Comparison of ENCODE assay signal across 11 mouse cellular contexts in the genomic region with DNA sequence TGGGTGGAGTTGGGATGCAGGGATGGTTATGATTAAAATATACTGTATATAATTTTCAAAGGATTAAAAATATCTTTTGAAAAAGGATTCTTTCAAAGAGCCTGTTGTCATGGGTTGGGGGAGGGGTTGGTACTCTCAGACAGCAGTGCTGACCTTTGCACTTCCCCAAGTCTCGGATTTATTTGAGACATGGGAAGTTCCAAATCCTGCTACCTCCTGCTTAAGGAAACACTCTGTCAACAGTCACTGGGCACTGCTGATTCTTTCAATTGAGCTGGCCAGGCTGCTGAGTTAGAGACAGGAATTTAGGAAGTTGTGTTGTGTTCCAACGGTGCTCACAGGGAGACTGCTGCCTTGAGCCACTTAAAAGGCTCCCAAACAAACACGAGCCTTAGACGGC.
DNase-seq lines count a peak whose midpoint lies in the region; ATAC-seq lines count a peak whose summit lies in the region.
"Had no signal": no experiment of that assay in that cellular context is flagged by ENCODE, and none has a peak within 500 bp of the region (broad histone marks: within the 10 kb centered on the region; RNA-seq: fewer than 3 reads in every experiment).

No protein-coding gene starts in this region.

- no peak overlapping the region for H3K9ac ChIP-seq in neural tube, embryonic 11.5 days (ENCODE audit: low read length)
- H3K9ac ChIP-seq: forebrain, embryonic 13.5 days; heart, embryonic 13.5 days had no signal

- no peak overlapping the region for H3K4me2 ChIP-seq in neural tube, embryonic 11.5 days (ENCODE audit: low read depth)
- H3K4me2 ChIP-seq: forebrain, embryonic 13.5 days; heart, embryonic 13.5 days had no signal

- DNase-seq in heart, adult 11 months: peak; percentile 94
- no peak for DNase-seq in heart, embryonic 10.5 days (ENCODE audit: low spot score)
- DNase-seq in neural tube, embryonic 11.5 days (ENCODE audit: low spot score): peak; percentile 13
- no peak for DNase-seq in neural tube, embryonic 10.5 days (ENCODE audit: extremely low spot score, low spot score)
- peak; percentile 70 for DNase-seq in kidney, postnatal 14 days
- no peak for DNase-seq in urinary bladder, adult 2 months (ENCODE audit: low spot score)
- DNase-seq in urinary bladder, postnatal 4 days (ENCODE audit: low spot score in 2 of 2): no peak
- no peak for DNase-seq in T-cell, adult 2 months (ENCODE audit: low spot score)

- no peaks in the 10 kb centered on the region for H3K27me3 ChIP-seq in heart, embryonic 10.5 days (ENCODE audit: insufficient read depth, poor library complexity, severe bottlenecking)
- H3K27me3 ChIP-seq in neural tube, embryonic 11.5 days (ENCODE audit: control insufficient read depth, insufficient read depth, low read length): no peaks in the 10 kb centered on the region
- H3K27me3 ChIP-seq: forebrain, embryonic 13.5 days; heart, embryonic 13.5 days had no signal

- H3K27ac ChIP-seq in heart, embryonic 10.5 days: no peak overlapping the region
- no peak overlapping the region for H3K27ac ChIP-seq in neural tube, embryonic 11.5 days (ENCODE audit: low read depth, low read length)
- H3K27ac ChIP-seq: forebrain, embryonic 13.5 days; heart, embryonic 13.5 days; macrophage had no signal

- no peak overlapping the region for H3K4me3 ChIP-seq in heart, embryonic 10.5 days
- no peak overlapping the region for H3K4me3 ChIP-seq in neural tube, embryonic 11.5 days (ENCODE audit: low read depth, low read length)
- H3K4me3 ChIP-seq: forebrain, embryonic 13.5 days; heart, embryonic 13.5 days had no signal

- no peak for ATAC-seq in neural tube, embryonic 11.5 days (ENCODE audit: insufficient read depth, low FRiP score, low TSS enrichment)
- ATAC-seq: forebrain, embryonic 13.5 days had no signal

- H3K4me1 ChIP-seq in heart, embryonic 10.5 days: peaks cover 17% of the 10 kb centered on the region
- H3K4me1 ChIP-seq in neural tube, embryonic 11.5 days (ENCODE audit: control insufficient read depth, insufficient read depth, low read length): no peaks in the 10 kb centered on the region

- H3K36me3 ChIP-seq in heart, embryonic 10.5 days: no peaks in the 10 kb centered on the region
- no peaks in the 10 kb centered on the region for H3K36me3 ChIP-seq in neural tube, embryonic 11.5 days (ENCODE audit: control insufficient read depth, insufficient read depth, low read length)
- H3K36me3 ChIP-seq: heart, embryonic 13.5 days had no signal

- no peaks in the 10 kb centered on the region for H3K9me3 ChIP-seq in heart, embryonic 10.5 days
- H3K9me3 ChIP-seq in neural tube, embryonic 11.5 days (ENCODE audit: control insufficient read depth, low read length): no peaks in the 10 kb centered on the region
- H3K9me3 ChIP-seq: forebrain, embryonic 13.5 days; heart, embryonic 13.5 days had no signal

- 29% methylated on average over 4 of the region's 4 CpGs for WGBS in heart, embryonic 10.5 days
- 59% methylated on average over 4 of the region's 4 CpGs for WGBS in neural tube, embryonic 11.5 days

Comparison
In these comparisons a context has a peak if more than half of its experiments do, and no peak if none do; other contexts are left out.
1. DNase-seq: peak in heart, adult 11 months (single experiment), neural tube, embryonic 11.5 days (single experiment) and kidney, postnatal 14 days (single experiment); none in heart, embryonic 10.5 days (single experiment), neural tube, embryonic 10.5 days (single experiment), urinary bladder, adult 2 months (single experiment), urinary bladder, postnatal 4 days (0 of 2) and T-cell, adult 2 months (single experiment).